Mouse (Mus musculus) left cerebral cortex, adult 2 months (tissue): Measurements from ENCODE around the gene Fkbp9. TPM values are rescaled to one million over a fixed set of nuclear protein-coding genes. Genes with fewer than 3 reads are reported as not detected.

Source experiments
- DNase-seq, 2 experiments: peaks; one replicate each; pipeline ENCODE4 v3.0.0; 2021 to 2022; ENCODE audit warnings: low spot score in 2 of 2, mixed read lengths in 1 of 2; ENCODE audit errors: extremely low spot score in 1 of 2
- H3K27ac ChIP-seq: fragments of 200-600 bp; 2 replicates; pipeline ENCODE4 v1.8.1; 2022
- H3K4me3 ChIP-seq: fragments of 200-600 bp; 2 replicates; pipeline ENCODE4 v1.8.1; 2022
- CTCF ChIP-seq: fragments of 200-600 bp; IDR thresholded peaks from 2 replicates; pipeline ENCODE4 v1.8.1; 2022; ENCODE audit warnings: antibody characterized with exemption, mild to moderate bottlenecking, moderate library complexity
- intact Hi-C: fragments of 180-260 bp; cut with DNase I; formaldehyde crosslinking; loops from one replicate; pipeline ENCODE4 v1.15.1; 2025
- long read RNA-seq, 2 experiments: library from polyadenylated mRNA; stranded (forward); transcript quantifications; one replicate each; pipeline ENCODE4 v2.0.0; 2021; ENCODE audit warnings: borderline mapping rate in 2 of 2
- total RNA-seq, 2 experiments: library from RNA; stranded (reverse); gene quantifications; 2 replicates each; pipeline ENCODE4 v1.2.3; 2021

Fkbp9 gene
- 10 to 100 TPM; 25.9 to 26.6 TPM for total RNA-seq
- long read RNA-seq, experiment 1, transcript Fkbp9-201 (10 exons, 3,009 nt): major isoform, 81 of 87 reads
- long read RNA-seq, experiment 1, partial matches to known transcripts: 1 of 87 reads
- long read RNA-seq, experiment 1, other reads (novel, unspliced or antisense): 5 of 87 reads
- long read RNA-seq, experiment 2, transcript Fkbp9-201 (10 exons, 3,009 nt): major isoform, 80 of 82 reads
- long read RNA-seq, experiment 2, partial matches to known transcripts: 1 of 82 reads
- long read RNA-seq, experiment 2, other reads (novel, unspliced or antisense): 1 of 82 reads

GRCm38 (mm10) chr6:56831697-56832406 lies at the start of gene Fkbp9:
Gene Fkbp9 (plus strand): TSS chr6:56832059.
- peak within 1 kb of the TSS; percentile 71 for H3K4me3 ChIP-seq
- no peak for TF ChIP-seq CTCF
- DNase-seq: peak; percentile 57
- H3K27ac ChIP-seq: peak within 1 kb of the TSS; percentile 61; the same call in 1 of the 2 replicates
- intact Hi-C loops: no loop called here

GRCm38 (mm10) chr6:56783561-56784272 lies 48.1 kb upstream of the Fkbp9 start:
- H3K4me3 ChIP-seq: no peak overlapping the region
- DNase-seq: no peak
- TF ChIP-seq CTCF: no peak
- H3K27ac ChIP-seq: no peak overlapping the region
- intact Hi-C loops: no loop called here

DNA sequence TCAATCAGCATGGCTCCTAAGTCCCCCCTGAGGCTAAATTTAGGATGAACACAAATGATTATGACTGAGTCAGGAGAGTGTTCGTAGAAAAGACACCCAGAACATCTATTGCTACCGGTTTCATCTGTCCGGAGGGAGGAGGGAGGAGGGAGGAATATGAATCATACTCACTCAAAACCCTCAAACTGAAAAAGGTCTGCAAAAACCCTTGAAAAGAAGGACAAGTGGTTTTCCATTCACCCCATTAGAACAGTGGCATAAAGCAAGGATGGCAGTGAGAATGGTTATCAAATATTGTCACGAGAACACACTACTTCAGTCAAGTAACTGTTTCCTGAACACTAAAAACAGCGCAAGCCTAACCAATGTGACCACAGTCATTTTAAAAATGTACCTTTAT lies 46.8 kb upstream of the Fkbp9 start:
- no peak for TF ChIP-seq CTCF
- no peak overlapping the region for H3K4me3 ChIP-seq

DNA sequence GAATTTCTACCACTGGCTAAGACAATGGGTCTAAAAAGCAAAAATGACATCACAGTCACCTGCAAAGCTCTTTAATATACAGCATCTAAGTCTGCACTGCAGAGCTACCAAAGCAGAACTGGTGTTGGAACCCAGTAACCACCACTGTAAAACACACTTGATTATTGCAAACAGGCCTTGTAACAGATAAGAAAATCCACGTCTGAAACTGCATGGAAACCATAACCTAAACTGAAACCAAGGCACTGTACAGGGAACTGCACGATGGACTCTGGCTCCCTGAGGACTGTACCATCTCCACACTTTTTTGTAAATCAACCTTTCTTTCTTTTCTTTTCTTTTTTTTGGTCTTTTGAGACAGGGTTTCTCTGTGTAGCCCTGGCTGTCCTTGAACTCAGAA lies 44.2 kb upstream of the Fkbp9 start:
- DNase-seq: no peak
- H3K4me3 ChIP-seq: no peak overlapping the region
- TF ChIP-seq CTCF: no peak

More for the DNA sequence above, 46.8 kb upstream of the Fkbp9 start:
- intact Hi-C loops: no loop called here
- DNase-seq: no peak
- no peak overlapping the region for H3K27ac ChIP-seq

GRCm38 (mm10) chr6:56789336-56789735 lies 42.5 kb upstream of the Fkbp9 start:
- intact Hi-C loops: no loop called here
- no peak for DNase-seq
- no peak overlapping the region for H3K4me3 ChIP-seq
- no peak for TF ChIP-seq CTCF
- no peak overlapping the region for H3K27ac ChIP-seq

More for the DNA sequence above, 44.2 kb upstream of the Fkbp9 start:
- H3K27ac ChIP-seq: no peak overlapping the region
- intact Hi-C loops: no loop called here

DNA sequence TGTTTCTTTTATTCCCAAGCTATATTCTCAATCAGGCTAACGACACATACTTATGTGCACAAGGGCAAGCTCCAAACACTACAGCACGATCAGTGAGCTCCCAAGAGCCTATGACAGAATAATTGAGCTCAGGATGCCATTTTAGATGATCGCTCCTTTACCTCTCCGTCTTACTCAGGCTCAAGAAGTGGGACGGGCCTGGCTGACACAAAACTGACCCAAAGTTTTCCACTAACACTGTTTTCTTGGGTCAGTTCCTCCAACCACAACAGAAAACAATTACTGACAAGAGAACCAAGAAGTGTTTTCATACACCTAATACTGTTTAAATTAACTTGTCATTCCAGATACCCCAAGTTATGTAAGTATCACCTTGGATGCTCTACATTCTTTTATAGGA lies 37.0 kb upstream of the Fkbp9 start:
- DNase-seq: no peak
- H3K4me3 ChIP-seq: no peak overlapping the region
- no peak for TF ChIP-seq CTCF
- intact Hi-C loops: loop anchor here (5.0 kb wide), 3 partner anchors 127 to 897 kb away; partner anchors contain the start of genes Nt5c3, Ppm1k, Pyurf and Vmn1r4
- no peak overlapping the region for H3K27ac ChIP-seq

DNA sequence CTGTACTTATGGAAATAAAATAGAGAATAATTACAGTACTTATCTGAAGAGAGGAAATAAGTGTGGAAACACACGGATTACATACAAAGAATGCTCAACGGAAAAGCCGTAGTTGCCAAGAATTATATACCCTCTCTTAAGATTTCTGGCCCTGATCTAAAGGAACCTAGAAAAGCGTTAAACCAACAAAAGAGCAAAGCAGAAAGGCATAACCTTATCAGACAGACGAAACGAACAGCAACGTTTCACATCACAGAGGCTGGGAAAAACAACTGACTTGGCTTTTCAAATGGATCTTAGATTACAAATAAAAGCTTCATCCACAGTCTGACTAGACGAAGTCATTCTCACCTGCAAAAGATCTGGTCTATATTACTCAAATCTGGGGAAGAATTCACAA lies 35.6 kb upstream of the Fkbp9 start:
- H3K4me3 ChIP-seq: peak overlapping the region; percentile 58
- no peak for DNase-seq
- intact Hi-C loops: loop anchor here (5.0 kb wide), 3 partner anchors 126 to 896 kb away; partner anchors contain the start of genes Nt5c3, Ppm1k, Pyurf and Vmn1r4
- peak overlapping the region; percentile 94 for H3K27ac ChIP-seq
- no peak for TF ChIP-seq CTCF

DNA sequence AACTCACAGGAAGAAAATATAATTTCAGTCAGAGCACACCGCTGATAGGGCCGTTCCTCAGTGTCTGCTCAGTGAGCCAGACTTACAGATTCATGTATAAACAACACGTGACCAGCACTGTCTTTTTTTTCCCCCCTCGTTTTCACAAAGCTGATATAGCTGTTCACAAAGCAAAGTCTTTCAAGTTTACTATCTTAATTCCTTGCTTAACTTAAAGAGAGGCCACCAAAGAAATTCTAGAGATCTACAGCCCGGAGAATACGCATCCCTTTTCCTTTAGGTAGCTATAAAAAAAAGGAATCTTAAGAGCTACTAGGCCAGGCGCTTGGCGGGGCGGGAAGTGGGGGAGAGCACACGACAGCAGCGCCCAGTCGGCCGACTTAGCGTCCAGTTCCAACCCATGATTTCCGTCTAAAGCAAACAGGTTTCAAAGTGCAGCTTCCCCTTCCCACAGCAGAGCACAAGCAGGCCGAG lies 35.2 kb upstream of the Fkbp9 start:
- intact Hi-C loops: loop anchor here (5.0 kb wide), 3 partner anchors 126 to 896 kb away; partner anchors contain the start of genes Nt5c3, Ppm1k, Pyurf and Vmn1r4

DNA sequence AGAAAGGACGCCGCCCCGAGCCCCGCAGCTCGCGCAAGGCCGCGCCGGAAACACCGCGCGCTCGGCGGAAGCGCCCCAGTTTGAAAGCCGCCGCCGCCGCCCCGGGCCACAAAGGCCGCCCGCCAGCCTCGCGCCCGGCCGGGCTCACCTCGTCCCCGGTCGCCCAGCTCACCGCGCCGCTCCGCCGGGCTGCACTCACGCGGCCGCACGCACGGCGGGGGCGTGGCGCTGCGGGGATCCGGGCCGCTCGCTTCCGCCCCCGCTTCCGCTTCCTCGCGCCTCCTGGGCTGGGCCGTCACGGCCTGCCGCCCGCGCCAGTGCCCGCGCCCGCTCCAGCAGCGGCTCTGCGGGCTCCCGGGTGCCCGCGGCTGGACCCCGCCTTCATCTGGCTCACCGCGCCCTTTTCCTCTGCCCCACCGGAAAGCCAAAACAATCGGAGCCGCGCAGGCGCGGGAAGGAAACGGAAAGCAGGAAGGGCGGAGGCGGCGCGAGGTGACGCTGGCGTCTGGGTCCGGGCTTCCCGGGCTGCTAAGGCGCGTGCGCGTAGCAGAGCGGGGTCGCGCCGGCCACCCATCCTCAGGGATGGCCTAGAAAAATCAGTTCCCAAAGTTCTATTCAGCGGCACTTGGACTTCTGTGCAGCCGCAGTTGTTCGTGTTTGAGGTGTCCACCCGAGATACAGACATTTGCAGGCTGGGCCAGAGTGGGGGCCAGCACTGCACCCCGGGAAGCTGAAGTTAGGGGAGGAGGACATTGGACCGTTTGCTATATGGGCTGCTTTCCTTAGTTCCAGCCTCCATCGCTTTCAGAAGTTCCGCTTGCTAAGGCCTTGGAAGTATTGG lies 34.3 kb upstream of the Fkbp9 start, which contains the start of gene Kbtbd2:
Gene Kbtbd2 (minus strand): TSS at position 503 of the 841 bp plus-strand sequence.
- TF ChIP-seq CTCF: no peak
- DNase-seq: peak; percentile 95 to 96
- Histone ChIP-seq H3K27ac (peak within 1 kb of the TSS; percentile 94), H3K4me3 (peak within 1 kb of the TSS; percentile 58)
- intact Hi-C loops: loop anchor here (5.0 kb wide), 3 partner anchors 125 to 895 kb away; partner anchors contain the start of genes Nt5c3, Ppm1k, Pyurf and Vmn1r4

More for the DNA sequence above, 35.2 kb upstream of the Fkbp9 start:
- Histone ChIP-seq H3K4me3 (peak overlapping the region; percentile 58), H3K27ac (peak overlapping the region; percentile 94)
- no peak for TF ChIP-seq CTCF
- DNase-seq: peak in 1 of 2 experiments; percentile 17

GRCm38 (mm10) chr6:56798152-56798465 lies 33.8 kb upstream of the Fkbp9 start:
- intact Hi-C loops: loop anchor here (5.0 kb wide), 3 partner anchors 124 to 894 kb away; partner anchors contain the start of genes Nt5c3, Ppm1k, Pyurf and Vmn1r4
- Histone ChIP-seq H3K27ac (peak overlapping the region; percentile 94), H3K4me3 (peak overlapping the region; percentile 58)
- DNase-seq: no peak
- no peak for TF ChIP-seq CTCF
